ENCODE assay signal across 17 mouse cellular contexts in genomic region chr11:73026961-73027360, GRCm38 (mm10). TPM values are rescaled to one million over a fixed set of nuclear protein-coding genes. Genes with fewer than 3 reads are reported as not detected.
DNase-seq lines count a peak whose midpoint lies in the region; ATAC-seq and TF ChIP-seq lines count a peak whose summit lies in the region.
"Had no signal": no experiment of that assay in that cellular context is flagged by ENCODE, and none has a peak within 500 bp of the region (broad histone marks: within the 10 kb centered on the region; RNA-seq: fewer than 3 reads in every experiment).

No protein-coding gene starts in this region.

- H3K27me3 ChIP-seq in G1E (ENCODE audit: insufficient read depth, low read length) = peaks cover 7% of the 10 kb centered on the region
- no peaks in the 10 kb centered on the region for H3K27me3 ChIP-seq in intestine, embryonic 15.5 days (replicated peaks)
- H3K27me3 ChIP-seq in lung, embryonic 15.5 days = no peaks in the 10 kb centered on the region
- no peaks in the 10 kb centered on the region for H3K27me3 ChIP-seq in stomach, embryonic 14.5 days (ENCODE audit: control insufficient read depth, insufficient read depth, low read length)
- no peaks in the 10 kb centered on the region for H3K27me3 ChIP-seq in midbrain, embryonic 14.5 days (ENCODE audit: control insufficient read depth, insufficient read depth, low read length)
- H3K27me3 ChIP-seq in forebrain, postnatal 0 days (ENCODE audit: insufficient read depth, low read length) = no peaks in the 10 kb centered on the region
- H3K27me3 ChIP-seq: limb, embryonic 15.5 days had no signal

- no peak for ATAC-seq in G1E (ENCODE audit: extremely low read depth, insufficient number of reproducible peaks, low FRiP score, poor library complexity, severe bottlenecking)
- ATAC-seq in intestine, embryonic 15.5 days = peak; percentile 48
- ATAC-seq in lung, embryonic 15.5 days (ENCODE audit: borderline replicate concordance, extremely low read depth, low FRiP score, low TSS enrichment) = no peak
- ATAC-seq in stomach, embryonic 14.5 days (ENCODE audit: insufficient number of reproducible peaks, insufficient read depth, low FRiP score, low read depth) = no peak
- no peak for ATAC-seq in midbrain, embryonic 14.5 days (ENCODE audit: low FRiP score, low TSS enrichment)
- ATAC-seq in forebrain, postnatal 0 days = no peak
- ATAC-seq: activated CD4-positive, CD25-positive, alpha-beta regulatory T cell, adult 4 months; forebrain, embryonic 14.5 days had no signal

- H3K4me3 ChIP-seq in G1E (ENCODE audit: low read depth, low read length) = peak overlapping the region; percentile 55; the same call in 1 of the 2 replicates
- no peak overlapping the region for H3K4me3 ChIP-seq in intestine, embryonic 15.5 days (replicated peaks)
- no peak overlapping the region for H3K4me3 ChIP-seq in lung, embryonic 15.5 days
- H3K4me3 ChIP-seq in stomach, embryonic 14.5 days (ENCODE audit: low read depth, low read length) = no peak overlapping the region
- no peak overlapping the region for H3K4me3 ChIP-seq in midbrain, embryonic 14.5 days (replicated peaks; ENCODE audit: low read depth, low read length)
- no peak overlapping the region for H3K4me3 ChIP-seq in forebrain, postnatal 0 days (ENCODE audit: low read depth, low read length)
- H3K4me3 ChIP-seq: embryonic facial prominence, embryonic 10.5 days; erythroblast, embryonic 14.5 days; hindbrain, embryonic 12.5 days; limb, embryonic 15.5 days had no signal

- no peak for TF ChIP-seq CTCF in G1E (IDR thresholded peaks at IDR 0.05; ENCODE audit: low read depth, low read length)
- no peak for TF ChIP-seq CTCF in forebrain, postnatal 0 days (IDR thresholded peaks at IDR 0.05; ENCODE audit: low read depth)

- no peak overlapping the region for H3K27ac ChIP-seq in intestine, embryonic 15.5 days
- H3K27ac ChIP-seq in lung, embryonic 15.5 days = no peak overlapping the region
- H3K27ac ChIP-seq in stomach, embryonic 14.5 days (ENCODE audit: low read length) = no peak overlapping the region
- H3K27ac ChIP-seq in midbrain, embryonic 14.5 days (replicated peaks; ENCODE audit: low read depth, low read length) = no peak overlapping the region
- no peak overlapping the region for H3K27ac ChIP-seq in forebrain, postnatal 0 days (ENCODE audit: low read depth, low read length)
- H3K27ac ChIP-seq: embryonic facial prominence, embryonic 10.5 days; hindbrain, embryonic 12.5 days; limb, embryonic 15.5 days had no signal

- peaks cover 60% of the 10 kb centered on the region for H3K36me3 ChIP-seq in G1E (replicated peaks)
- no peaks in the 10 kb centered on the region for H3K36me3 ChIP-seq in intestine, embryonic 15.5 days
- H3K36me3 ChIP-seq in lung, embryonic 15.5 days = no peaks in the 10 kb centered on the region
- no peaks in the 10 kb centered on the region for H3K36me3 ChIP-seq in stomach, embryonic 14.5 days (ENCODE audit: control insufficient read depth, insufficient read depth, low read length)
- peaks cover 7% of the 10 kb centered on the region; the same call in 1 of the 2 replicates for H3K36me3 ChIP-seq in midbrain, embryonic 14.5 days (ENCODE audit: control insufficient read depth, insufficient read depth, low read length)
- peaks cover 22% of the 10 kb centered on the region; the same call in 1 of the 2 replicates for H3K36me3 ChIP-seq in forebrain, postnatal 0 days (ENCODE audit: insufficient read depth)
- H3K36me3 ChIP-seq: embryonic facial prominence, embryonic 10.5 days had no signal

- H3K4me1 ChIP-seq in G1E (ENCODE audit: insufficient read depth, low read depth, low read length) = peaks cover 69% of the 10 kb centered on the region
- peaks cover 36% of the 10 kb centered on the region for H3K4me1 ChIP-seq in intestine, embryonic 15.5 days (replicated peaks)
- H3K4me1 ChIP-seq in lung, embryonic 15.5 days = peaks cover 37% of the 10 kb centered on the region
- peaks cover 18% of the 10 kb centered on the region; the same call in 1 of the 2 replicates for H3K4me1 ChIP-seq in stomach, embryonic 14.5 days (ENCODE audit: control insufficient read depth, insufficient read depth, low read length)
- H3K4me1 ChIP-seq in midbrain, embryonic 14.5 days (ENCODE audit: control insufficient read depth, insufficient read depth, low read length) = no peaks in the 10 kb centered on the region; the same call in 1 of the 2 replicates
- H3K4me1 ChIP-seq in forebrain, postnatal 0 days (ENCODE audit: insufficient read depth) = peaks cover 3% of the 10 kb centered on the region; the same call in 1 of the 2 replicates

- H3K9ac ChIP-seq in intestine, embryonic 15.5 days = no peak overlapping the region
- no peak overlapping the region for H3K9ac ChIP-seq in lung, embryonic 15.5 days
- H3K9ac ChIP-seq in stomach, embryonic 14.5 days (replicated peaks; ENCODE audit: low read depth, low read length) = no peak overlapping the region
- no peak overlapping the region for H3K9ac ChIP-seq in midbrain, embryonic 14.5 days (replicated peaks; ENCODE audit: low read length)
- no peak overlapping the region for H3K9ac ChIP-seq in forebrain, postnatal 0 days
- H3K9ac ChIP-seq: hindbrain, embryonic 12.5 days; limb, embryonic 15.5 days had no signal

- H3K4me2 ChIP-seq in intestine, embryonic 15.5 days (replicated peaks) = peak overlapping the region; percentile 30; the same call in 1 of the 2 replicates
- H3K4me2 ChIP-seq in lung, embryonic 15.5 days = peak overlapping the region; percentile 1; the same call in 1 of the 2 replicates
- 0 out of 2 replicates have a peak overlapping the region, but pooled peaks have one; percentile 5 for H3K4me2 ChIP-seq in stomach, embryonic 14.5 days (replicated peaks; ENCODE audit: low read depth, low read length)
- no peak overlapping the region for H3K4me2 ChIP-seq in midbrain, embryonic 14.5 days (ENCODE audit: low read length)
- no peak overlapping the region for H3K4me2 ChIP-seq in forebrain, postnatal 0 days (ENCODE audit: low read depth)
- H3K4me2 ChIP-seq: hindbrain, embryonic 12.5 days; limb, embryonic 15.5 days had no signal

- 34% methylated on average over 8 of the region's 8 CpGs for WGBS in intestine, embryonic 15.5 days
- 32% methylated on average over 8 of the region's 8 CpGs for WGBS in lung, embryonic 15.5 days
- WGBS in stomach, embryonic 14.5 days = 34% methylated on average over 8 of the region's 8 CpGs
- 47% methylated on average over 8 of the region's 8 CpGs for WGBS in midbrain, embryonic 14.5 days
- 61% methylated on average over 8 of the region's 8 CpGs for WGBS in forebrain, postnatal 0 days

- DNase-seq in G1E (ENCODE audit: low spot score) = no peak
- DNase-seq in yolk sac, embryonic 10.5 days (ENCODE audit: low spot score) = no peak
- no peak for DNase-seq in midbrain, embryonic 14.5 days
- DNase-seq in forebrain, postnatal 0 days = no peak
- DNase-seq: adrenal gland, postnatal 14 days; cerebellum, postnatal 36 days; kidney, postnatal 25 days; layer of hippocampus, adult 9-11 months had no signal

- H3K9me3 ChIP-seq in G1E (replicated peaks) = no peaks in the 10 kb centered on the region
- no peaks in the 10 kb centered on the region for H3K9me3 ChIP-seq in intestine, embryonic 15.5 days
- no peaks in the 10 kb centered on the region for H3K9me3 ChIP-seq in lung, embryonic 15.5 days
- no peaks in the 10 kb centered on the region for H3K9me3 ChIP-seq in stomach, embryonic 14.5 days (ENCODE audit: control insufficient read depth, low read depth, low read length)
- H3K9me3 ChIP-seq in midbrain, embryonic 14.5 days (ENCODE audit: control insufficient read depth, low read length) = no peaks in the 10 kb centered on the region
- H3K9me3 ChIP-seq in forebrain, postnatal 0 days (ENCODE audit: low read length) = no peaks in the 10 kb centered on the region
- H3K9me3 ChIP-seq: embryonic facial prominence, embryonic 10.5 days; hindbrain, embryonic 12.5 days; limb, embryonic 15.5 days had no signal

RNA-seq across cellular contexts. Expression of gene Camkk1, which starts 8.2 kb away (rescaled TPM):
- 1.9 and 4.2 TPM in 2 replicates for total RNA-seq in G1E (2014; fragmentation: Nextera tagmentation)
- total RNA-seq in G1E (2017) = 13.1 and 13.8 TPM in 2 replicates
- polyA plus RNA-seq in G1E (2012) = 8.9 and 9.9 TPM in 2 replicates
- 8.5 and 8.6 TPM in 2 replicates for polyA plus RNA-seq in intestine, embryonic 15.5 days (2015; fragmentation: Nextera tagmentation; extraction: Ambion mirVana)
- polyA plus RNA-seq in lung, embryonic 15.5 days (2015; fragmentation: Nextera tagmentation; extraction: Ambion mirVana) = 7.7 and 7.8 TPM in 2 replicates
- 4.3 and 5.0 TPM in 2 replicates for polyA plus RNA-seq in stomach, embryonic 14.5 days (2014; fragmentation: Nextera tagmentation; extraction: Ambion mirVana)
- polyA plus RNA-seq in midbrain, embryonic 14.5 days (2014; fragmentation: Nextera tagmentation; extraction: Ambion mirVana) = 11.0 and 16.6 TPM in 2 replicates
- total RNA-seq in forebrain, postnatal 0 days (2014; rRNA removed) = 24.2 and 26.3 TPM in 2 replicates
- polyA plus RNA-seq in forebrain, postnatal 0 days (2015; fragmentation: Nextera tagmentation; extraction: Ambion mirVana) = 22.9 and 25.1 TPM in 2 replicates

RNA-seq across cellular contexts. Expression of gene Ncbp3, which starts 20.6 kb away (rescaled TPM):
- total RNA-seq in G1E (2014; fragmentation: Nextera tagmentation) = 23.9 and 25.0 TPM in 2 replicates
- 20.0 and 24.2 TPM in 2 replicates for total RNA-seq in G1E (2017)
- polyA plus RNA-seq in G1E (2012) = 11.2 and 13.3 TPM in 2 replicates
- 9.3 and 9.7 TPM in 2 replicates for polyA plus RNA-seq in intestine, embryonic 15.5 days (2015; fragmentation: Nextera tagmentation; extraction: Ambion mirVana)
- polyA plus RNA-seq in lung, embryonic 15.5 days (2015; fragmentation: Nextera tagmentation; extraction: Ambion mirVana) = 11.0 and 12.5 TPM in 2 replicates
- polyA plus RNA-seq in stomach, embryonic 14.5 days (2014; fragmentation: Nextera tagmentation; extraction: Ambion mirVana) = 13.6 and 15.1 TPM in 2 replicates
- polyA plus RNA-seq in midbrain, embryonic 14.5 days (2014; fragmentation: Nextera tagmentation; extraction: Ambion mirVana) = 8.3 and 10.2 TPM in 2 replicates
- total RNA-seq in forebrain, postnatal 0 days (2014; rRNA removed) = 8.5 and 11.0 TPM in 2 replicates
- 3.6 and 6.1 TPM in 2 replicates for polyA plus RNA-seq in forebrain, postnatal 0 days (2015; fragmentation: Nextera tagmentation; extraction: Ambion mirVana)

RNA-seq across cellular contexts. Expression of gene P2rx1, which starts 28.1 kb away (rescaled TPM):
- total RNA-seq in G1E (2014; fragmentation: Nextera tagmentation) = 11.4 and 12.0 TPM in 2 replicates
- total RNA-seq in G1E (2017) = 46.9 and 53.7 TPM in 2 replicates
- polyA plus RNA-seq in G1E (2012) = 11.7 and 14.8 TPM in 2 replicates
- 14.3 and 27.7 TPM in 2 replicates for polyA plus RNA-seq in intestine, embryonic 15.5 days (2015; fragmentation: Nextera tagmentation; extraction: Ambion mirVana)
- 1.6 and 2.2 TPM in 2 replicates for polyA plus RNA-seq in lung, embryonic 15.5 days (2015; fragmentation: Nextera tagmentation; extraction: Ambion mirVana)
- 2.2 and 8.0 TPM in 2 replicates for polyA plus RNA-seq in stomach, embryonic 14.5 days (2014; fragmentation: Nextera tagmentation; extraction: Ambion mirVana)
- polyA plus RNA-seq in midbrain, embryonic 14.5 days (2014; fragmentation: Nextera tagmentation; extraction: Ambion mirVana) = 0.36 and 0.41 TPM in 2 replicates
- total RNA-seq in forebrain, postnatal 0 days (2014; rRNA removed) = 0.08 and 2.0 TPM in 2 replicates
- 0.19 and 0.25 TPM in 2 replicates for polyA plus RNA-seq in forebrain, postnatal 0 days (2015; fragmentation: Nextera tagmentation; extraction: Ambion mirVana)

Comparison
In these comparisons a context has a peak if more than half of its experiments do, and no peak if none do; other contexts are left out.
1. H3K4me2 ChIP-seq: peak in intestine, embryonic 15.5 days (single experiment), lung, embryonic 15.5 days (single experiment) and stomach, embryonic 14.5 days (single experiment); none in midbrain, embryonic 14.5 days (single experiment) and forebrain, postnatal 0 days (single experiment).